ENCODE assay signal across 8 mouse cellular contexts in genomic region chr4:135960717-135961116, GRCm38 (mm10). TPM values are rescaled to one million over a fixed set of nuclear protein-coding genes. Genes with fewer than 3 reads are reported as not detected.
DNase-seq lines count a peak whose midpoint lies in the region; ATAC-seq lines count a peak whose summit lies in the region.

No protein-coding gene starts in this region.

- H3K4me2 ChIP-seq in kidney, embryonic 16.5 days (replicated peaks; ENCODE audit: low read depth, low read length), result no peak overlapping the region

- H3K4me3 ChIP-seq in kidney, embryonic 16.5 days (ENCODE audit: low read length), result no peak overlapping the region
- no peak overlapping the region for H3K4me3 ChIP-seq in limb, embryonic 10.5 days

- intact Hi-C loops in heart, postnatal 10 days (cut with DNase I), result loop anchor here (2.0 to 5.0 kb wide), 2 partner anchors 70 to 202 kb away; no protein-coding TSS in a partner anchor

- H3K27ac ChIP-seq in kidney, embryonic 16.5 days (ENCODE audit: low read length), result no peak overlapping the region
- no peak overlapping the region for H3K27ac ChIP-seq in limb, embryonic 10.5 days

- H3K27me3 ChIP-seq in kidney, embryonic 16.5 days (ENCODE audit: insufficient read depth, low read length), result no peaks in the 10 kb centered on the region
- peaks cover 5% of the 10 kb centered on the region; the same call in 1 of the 2 replicates for H3K27me3 ChIP-seq in limb, embryonic 10.5 days (ENCODE audit: low read depth, poor library complexity, severe bottlenecking)

- DNase-seq in kidney, adult 11 months, result peak; percentile 74
- peak; percentile 86 for DNase-seq in R1 (ENCODE audit: low read depth, low spot score)
- DNase-seq in cerebellum, postnatal 4 days (ENCODE audit: low spot score in 2 of 2), result peak; percentile 60 to 75
- peak; percentile 80 to 90 for DNase-seq in heart, postnatal 10 days
- peak; percentile 89 for DNase-seq in limb, embryonic 10.5 days (ENCODE audit: low spot score)
- peak; percentile 70 for DNase-seq in ovary, postnatal 14 days (ENCODE audit: low spot score)
- peak; percentile 66 to 86 for DNase-seq in thymus, postnatal 10 days (ENCODE audit: low spot score in 2 of 2)

- 26% methylated on average over 5 of the region's 5 CpGs for WGBS in kidney, embryonic 16.5 days
- 25% methylated on average over 5 of the region's 5 CpGs for WGBS in limb, embryonic 10.5 days

- no peak overlapping the region for H3K9ac ChIP-seq in kidney, embryonic 16.5 days (replicated peaks; ENCODE audit: low read length)

- peaks cover 18% of the 10 kb centered on the region; the same call in 1 of the 2 replicates for H3K36me3 ChIP-seq in kidney, embryonic 16.5 days (ENCODE audit: insufficient read depth, low read length)
- peaks cover 67% of the 10 kb centered on the region for H3K36me3 ChIP-seq in limb, embryonic 10.5 days

- peaks cover 15% of the 10 kb centered on the region for H3K4me1 ChIP-seq in kidney, embryonic 16.5 days (ENCODE audit: insufficient read depth, low read length)
- peaks cover 30% of the 10 kb centered on the region for H3K4me1 ChIP-seq in limb, embryonic 10.5 days

- no peaks in the 10 kb centered on the region for H3K9me3 ChIP-seq in kidney, embryonic 16.5 days (ENCODE audit: low read length)
- H3K9me3 ChIP-seq in limb, embryonic 10.5 days (replicated peaks), result no peaks in the 10 kb centered on the region

- no peak for ATAC-seq in kidney, embryonic 16.5 days (ENCODE audit: low FRiP score, low TSS enrichment)

RNA-seq across cellular contexts. Expression of gene Gale, which starts 2.8 kb away (rescaled TPM):
- polyA plus RNA-seq in kidney, embryonic 16.5 days (2015; fragmentation: Nextera tagmentation; extraction: Ambion mirVana), result 40.6 and 40.7 TPM in 2 replicates
- 1 to 10 TPM; 5.2 to 5.7 TPM for total RNA-seq in heart, postnatal 10 days (2021)
- 38.7 and 39.2 TPM in 2 replicates for polyA plus RNA-seq in limb, embryonic 10.5 days (2016; fragmentation: Nextera tagmentation; extraction: Ambion mirVana)

RNA-seq across cellular contexts. Expression of gene Lypla2, which starts 11.7 kb away (rescaled TPM):
- polyA plus RNA-seq in kidney, embryonic 16.5 days (2015; fragmentation: Nextera tagmentation; extraction: Ambion mirVana), result 143 and 147 TPM in 2 replicates
- 10 to 100 TPM; 42.6 to 47.8 TPM for total RNA-seq in heart, postnatal 10 days (2021)
- polyA plus RNA-seq in limb, embryonic 10.5 days (2016; fragmentation: Nextera tagmentation; extraction: Ambion mirVana), result 199 and 214 TPM in 2 replicates

RNA-seq across cellular contexts. Expression of gene Hmgcl, which starts 14.5 kb away (rescaled TPM):
- polyA plus RNA-seq in kidney, embryonic 16.5 days (2015; fragmentation: Nextera tagmentation; extraction: Ambion mirVana), result 86.5 and 93.2 TPM in 2 replicates
- 10 to 100 TPM; 66.3 to 67.5 TPM for total RNA-seq in heart, postnatal 10 days (2021)
- 68.4 and 78.9 TPM in 2 replicates for polyA plus RNA-seq in limb, embryonic 10.5 days (2016; fragmentation: Nextera tagmentation; extraction: Ambion mirVana)

RNA-seq across cellular contexts. Expression of gene Pithd1, which starts 26.3 kb away (rescaled TPM):
- polyA plus RNA-seq in kidney, embryonic 16.5 days (2015; fragmentation: Nextera tagmentation; extraction: Ambion mirVana), result 46.8 and 48.7 TPM in 2 replicates
- total RNA-seq in heart, postnatal 10 days (2021), result 10 to 100 TPM; 20.7 to 21.3 TPM
- 73.2 and 73.6 TPM in 2 replicates for polyA plus RNA-seq in limb, embryonic 10.5 days (2016; fragmentation: Nextera tagmentation; extraction: Ambion mirVana)

RNA-seq across cellular contexts. Expression of gene Fuca1, which starts 40.2 kb away (rescaled TPM):
- 89.1 and 89.4 TPM in 2 replicates for polyA plus RNA-seq in kidney, embryonic 16.5 days (2015; fragmentation: Nextera tagmentation; extraction: Ambion mirVana)
- total RNA-seq in heart, postnatal 10 days (2021), result 10 to 100 TPM; 43.2 to 44.5 TPM
- 42.5 and 52.3 TPM in 2 replicates for polyA plus RNA-seq in limb, embryonic 10.5 days (2016; fragmentation: Nextera tagmentation; extraction: Ambion mirVana)
